Mouse (Mus musculus): ENCODE results near the gene Bco1. TPM values are rescaled to one million over a fixed set of nuclear protein-coding genes. Genes with fewer than 3 reads are reported as not detected.

Gene Bco1
- polyA plus RNA-seq, 1 experiment from 2014 or later: 0.24 TPM

GRCm38 (mm10) chr8:117159031-117159430 lies 63.4 kb downstream of the Bco1 start:
- WGBS: 64% methylated on average over 5 of the region's 5 CpGs
- Histone ChIP-seq H3K27me3 (no peaks in the 10 kb centered on the region), H3K27ac (no peak overlapping the region), H3K4me3 (replicated peaks) (peak overlapping the region; percentile 81), H3K4me1 (peaks cover 34% of the 10 kb centered on the region), H3K4me2 (peak overlapping the region; percentile 84), H3K9me3 (no peaks in the 10 kb centered on the region), H3K36me3 (replicated peaks) (no peaks in the 10 kb centered on the region), H3K9ac (peak overlapping the region; percentile 88; the same call in 1 of the 2 replicates)
- ATAC-seq (ENCODE audit: low FRiP score): no peak

DNA sequence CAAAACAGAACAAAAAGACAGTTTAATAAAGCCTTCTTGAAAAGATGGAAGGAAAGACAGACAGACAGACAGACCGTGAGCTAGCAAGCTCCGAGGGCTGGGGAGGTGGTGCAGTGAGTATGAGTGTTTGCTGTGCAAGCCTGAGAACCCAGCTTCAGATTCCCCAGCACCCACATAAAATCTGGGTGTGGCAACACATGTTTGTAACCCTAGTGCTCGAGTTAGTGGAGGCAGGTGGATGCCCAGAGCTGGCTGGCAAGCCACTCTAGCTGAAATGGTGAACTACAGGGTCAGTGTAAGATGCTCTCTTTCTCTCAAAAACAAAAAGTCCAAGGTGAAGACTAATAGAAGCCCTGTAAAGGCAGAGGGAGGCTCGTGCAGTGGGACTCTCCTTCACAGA lies 69.3 kb downstream of the Bco1 start:
- ATAC-seq (ENCODE audit: low FRiP score): no peak
- Histone ChIP-seq H3K4me3 (replicated peaks) (no peak overlapping the region), H3K27ac (no peak overlapping the region), H3K36me3 (replicated peaks) (no peaks in the 10 kb centered on the region), H3K4me1 (no peaks in the 10 kb centered on the region; the same call in 1 of the 2 replicates), H3K9ac (no peak overlapping the region), H3K27me3 (no peaks in the 10 kb centered on the region), H3K9me3 (no peaks in the 10 kb centered on the region), H3K4me2 (no peak overlapping the region)
- WGBS: 86% methylated on average over 4 of the region's 4 CpGs

DNA sequence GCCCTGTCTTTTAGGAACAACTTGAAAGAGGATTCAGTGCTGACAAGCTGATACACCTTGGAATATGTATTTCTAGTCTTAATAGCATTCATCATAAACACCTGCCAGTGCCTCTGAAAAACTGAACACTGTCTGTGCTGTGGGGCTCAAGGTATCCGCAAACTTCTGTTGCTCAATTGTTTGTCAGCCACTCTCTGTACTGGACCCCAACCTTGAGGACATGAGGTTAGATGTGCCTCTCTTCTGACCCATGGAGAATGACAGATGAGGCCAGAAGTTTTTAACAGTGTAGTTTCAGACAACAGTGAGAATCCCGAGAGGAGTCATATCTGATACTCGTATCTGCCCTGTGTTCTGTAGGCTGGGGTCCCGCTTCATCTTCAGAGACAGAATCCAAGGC lies 69.9 kb downstream of the Bco1 start:
- Histone ChIP-seq H3K4me2 (no peak overlapping the region), H3K27ac (no peak overlapping the region), H3K27me3 (no peaks in the 10 kb centered on the region), H3K36me3 (replicated peaks) (no peaks in the 10 kb centered on the region), H3K4me1 (no peaks in the 10 kb centered on the region), H3K9me3 (no peaks in the 10 kb centered on the region), H3K9ac (no peak overlapping the region), H3K4me3 (replicated peaks) (no peak overlapping the region)
- ATAC-seq (ENCODE audit: low FRiP score): no peak
- WGBS: 93% methylated on average over 4 of the region's 4 CpGs

GRCm38 (mm10) chr8:117166515-117166914 lies 70.9 kb downstream of the Bco1 start:
- no peak overlapping the region for H3K27ac ChIP-seq
- ATAC-seq (ENCODE audit: low FRiP score): no peak
- WGBS: 86% methylated on average over 2 of the region's 2 CpGs

DNA sequence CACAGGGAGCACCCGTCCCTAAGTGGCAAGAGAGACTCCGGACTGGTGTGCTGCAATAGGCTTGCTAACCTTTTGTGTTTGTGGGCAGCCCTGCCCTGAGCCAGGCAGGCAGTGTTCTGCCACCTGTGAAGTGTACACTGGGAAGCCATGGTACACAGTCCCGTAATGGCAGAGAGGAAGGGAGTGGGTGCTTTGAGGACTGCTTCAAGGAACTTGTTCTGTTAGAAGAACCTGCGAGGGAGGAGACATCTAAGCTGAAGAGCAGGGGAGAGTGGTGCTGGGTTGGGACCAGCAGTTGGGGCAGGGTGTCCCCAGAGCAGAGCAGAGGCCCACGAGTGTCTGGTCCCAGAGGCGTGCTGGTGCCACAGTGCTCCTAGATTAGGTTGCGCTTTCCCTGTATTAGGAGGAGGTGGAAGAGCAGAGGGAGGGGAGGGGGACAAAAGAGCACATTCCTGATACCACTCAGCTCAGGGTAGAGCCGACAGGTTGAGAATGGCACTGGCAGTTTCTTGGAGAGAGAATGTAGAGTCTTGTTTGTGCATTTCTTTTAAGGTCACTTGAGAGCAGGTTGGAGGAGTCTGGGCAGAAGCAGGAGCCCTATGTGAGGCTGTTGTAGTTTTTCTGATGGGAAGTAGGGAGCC lies 71.7 kb downstream of the Bco1 start:
- no peak overlapping the region for H3K4me3 ChIP-seq (replicated peaks)
- H3K4me2 ChIP-seq: no peak overlapping the region
- 77% methylated on average over 8 of the region's 8 CpGs for WGBS
- H3K27ac ChIP-seq: no peak overlapping the region
- H3K9ac ChIP-seq: no peak overlapping the region
- no peak for ATAC-seq (ENCODE audit: low FRiP score)
- no peaks in the 10 kb centered on the region for H3K4me1 ChIP-seq
- H3K36me3 ChIP-seq (replicated peaks): no peaks in the 10 kb centered on the region
- no peaks in the 10 kb centered on the region for H3K9me3 ChIP-seq
- no peaks in the 10 kb centered on the region for H3K27me3 ChIP-seq

More at GRCm38 (mm10) chr8:117166515-117166914, 70.9 kb downstream of the Bco1 start:
- no peak overlapping the region for H3K9ac ChIP-seq
- H3K4me1 ChIP-seq: no peaks in the 10 kb centered on the region
- no peak overlapping the region for H3K4me3 ChIP-seq (replicated peaks)
- no peaks in the 10 kb centered on the region for H3K36me3 ChIP-seq (replicated peaks)
- no peaks in the 10 kb centered on the region for H3K9me3 ChIP-seq
- H3K27me3 ChIP-seq: no peaks in the 10 kb centered on the region
- H3K4me2 ChIP-seq: no peak overlapping the region

GRCm38 (mm10) chr8:117168378-117168777 lies 72.7 kb downstream of the Bco1 start:
- Histone ChIP-seq H3K9ac (no peak overlapping the region), H3K27ac (no peak overlapping the region), H3K4me1 (no peaks in the 10 kb centered on the region), H3K27me3 (no peaks in the 10 kb centered on the region), H3K4me2 (no peak overlapping the region), H3K4me3 (replicated peaks) (no peak overlapping the region), H3K9me3 (no peaks in the 10 kb centered on the region), H3K36me3 (replicated peaks) (no peaks in the 10 kb centered on the region)
- WGBS: 92% methylated on average over 9 of the region's 9 CpGs
- ATAC-seq (ENCODE audit: low FRiP score): no peak

DNA sequence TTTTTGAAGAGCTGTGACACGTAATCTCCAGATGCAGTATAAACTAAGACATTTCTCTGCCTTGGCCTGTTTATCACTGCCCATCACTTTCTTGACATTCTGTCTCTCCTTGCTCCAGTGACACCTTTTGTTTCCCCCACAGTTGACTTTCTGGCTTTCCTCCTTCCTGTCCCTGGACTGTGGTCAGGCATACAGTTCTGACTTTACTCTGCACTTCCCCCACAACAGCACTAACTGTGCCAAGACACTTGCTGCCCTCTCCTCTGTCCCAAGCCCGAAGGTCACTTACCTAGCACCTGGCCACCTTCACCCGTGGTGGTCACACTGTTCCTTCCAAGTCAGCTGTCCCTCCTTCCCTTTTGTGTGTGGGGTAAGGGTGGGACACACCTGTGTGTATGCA lies 76.2 kb downstream of the Bco1 start:
- H3K27me3 ChIP-seq: no peaks in the 10 kb centered on the region
- H3K9me3 ChIP-seq: no peaks in the 10 kb centered on the region
- H3K4me1 ChIP-seq: no peaks in the 10 kb centered on the region
- no peak overlapping the region for H3K27ac ChIP-seq
- 86% methylated on average over 3 of the region's 3 CpGs for WGBS
- no peak overlapping the region for H3K9ac ChIP-seq
- peaks cover 4% of the 10 kb centered on the region for H3K36me3 ChIP-seq (replicated peaks)
- no peak overlapping the region for H3K4me3 ChIP-seq (replicated peaks)
- no peak overlapping the region for H3K4me2 ChIP-seq
- no peak for ATAC-seq (ENCODE audit: low FRiP score)

DNA sequence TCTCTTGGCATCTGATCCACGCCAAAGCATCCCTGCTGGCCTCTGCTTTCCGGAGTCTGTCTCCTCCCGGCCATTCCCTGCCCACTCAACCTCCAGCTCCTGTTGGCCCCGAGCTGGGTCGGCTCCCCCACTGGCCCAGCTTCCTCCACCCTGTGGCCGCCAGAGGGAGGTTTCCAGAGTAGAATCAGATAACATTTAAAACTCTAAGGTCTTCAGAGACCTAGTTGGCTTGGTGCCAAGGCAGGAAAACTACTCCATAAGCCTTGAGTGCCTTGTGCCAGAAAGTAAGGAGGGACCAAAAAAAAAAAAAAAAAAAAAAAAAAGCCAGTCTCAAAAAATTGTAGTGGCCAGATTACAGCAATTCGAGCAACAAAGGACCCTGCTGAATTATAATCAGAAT lies 77.2 kb downstream of the Bco1 start:
- ATAC-seq (ENCODE audit: low FRiP score): no peak
- Histone ChIP-seq H3K9me3 (no peaks in the 10 kb centered on the region), H3K4me3 (replicated peaks) (no peak overlapping the region), H3K36me3 (replicated peaks) (peaks cover 4% of the 10 kb centered on the region), H3K4me1 (no peaks in the 10 kb centered on the region), H3K4me2 (no peak overlapping the region; the same call in 1 of the 2 replicates), H3K9ac (no peak overlapping the region), H3K27me3 (no peaks in the 10 kb centered on the region), H3K27ac (no peak overlapping the region)
- 74% methylated on average over 7 of the region's 7 CpGs for WGBS

DNA sequence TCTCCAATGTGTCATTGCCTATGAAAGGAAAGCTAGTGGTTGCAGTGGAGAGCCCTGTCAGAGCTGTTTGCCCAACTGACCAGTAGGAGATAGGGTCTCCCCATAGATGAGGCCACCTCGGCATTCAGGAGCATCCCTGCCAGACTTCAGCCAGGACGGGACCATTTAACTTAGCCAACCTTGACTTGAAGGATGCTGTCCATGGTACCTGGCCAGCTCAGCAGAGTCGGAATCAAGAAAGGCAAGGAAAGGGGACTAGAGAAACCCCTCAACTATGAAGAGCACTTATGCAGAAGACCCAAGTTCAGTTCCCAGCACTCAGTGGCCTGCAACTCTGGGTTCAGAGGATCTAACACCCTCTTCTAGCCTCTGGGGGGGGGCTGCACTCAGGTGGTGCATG lies 78.0 kb downstream of the Bco1 start:
- 93% methylated on average over 3 of the region's 3 CpGs for whole genome bisulfite sequencing
- Histone ChIP-seq H3K9me3 (no peaks in the 10 kb centered on the region), H3K4me2 (no peak overlapping the region), H3K9ac (no peak overlapping the region), H3K36me3 (replicated peaks) (peaks cover 4% of the 10 kb centered on the region), H3K27ac (no peak overlapping the region), H3K4me3 (replicated peaks) (no peak overlapping the region), H3K4me1 (no peaks in the 10 kb centered on the region), H3K27me3 (no peaks in the 10 kb centered on the region)
- no peak for ATAC-seq (ENCODE audit: low FRiP score)

- 97% methylated on average over 5 of the region's 5 CpGs for WGBS
- Histone ChIP-seq H3K27ac (no peak overlapping the region), H3K36me3 (replicated peaks) (peaks cover 4% of the 10 kb centered on the region), H3K4me3 (replicated peaks) (no peak overlapping the region), H3K4me1 (no peaks in the 10 kb centered on the region), H3K4me2 (no peak overlapping the region), H3K27me3 (no peaks in the 10 kb centered on the region), H3K9me3 (no peaks in the 10 kb centered on the region), H3K9ac (no peak overlapping the region)
- ATAC-seq (ENCODE audit: low FRiP score): no peak
Observed at GRCm38 (mm10) chr8:117174536-117174935, 78.9 kb downstream of the Bco1 start.

DNA sequence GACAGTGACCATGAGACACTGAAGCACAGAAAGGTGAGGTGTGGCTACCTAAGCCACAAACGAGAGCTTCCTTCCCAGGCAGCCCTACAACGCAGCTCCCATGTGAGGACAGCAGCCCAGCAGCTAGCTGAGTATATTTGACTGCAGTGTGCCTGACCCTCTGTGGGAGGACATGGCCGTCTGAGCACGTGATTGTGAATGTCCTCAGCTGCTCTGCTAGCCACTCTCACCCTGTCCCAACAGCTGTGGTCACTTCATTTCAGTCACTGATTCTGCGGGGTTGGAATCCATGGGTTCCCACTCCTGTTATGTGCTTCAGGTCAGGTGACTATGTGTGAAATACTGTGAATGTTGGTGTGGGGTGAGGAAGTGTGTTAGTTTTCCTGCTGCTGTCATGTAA lies 80.7 kb downstream of the Bco1 start:
- peaks cover 4% of the 10 kb centered on the region for H3K36me3 ChIP-seq (replicated peaks)
- WGBS: 89% methylated on average over 5 of the region's 5 CpGs

GRCm38 (mm10) chr8:117177236-117177635 lies 81.6 kb downstream of the Bco1 start:
- no peak for ATAC-seq (ENCODE audit: low FRiP score)
- 87% methylated on average over 7 of the region's 7 CpGs for WGBS
- Histone ChIP-seq H3K4me1 (no peaks in the 10 kb centered on the region), H3K4me3 (replicated peaks) (no peak overlapping the region), H3K36me3 (replicated peaks) (peaks cover 4% of the 10 kb centered on the region), H3K9ac (no peak overlapping the region), H3K4me2 (no peak overlapping the region), H3K27me3 (no peaks in the 10 kb centered on the region), H3K9me3 (no peaks in the 10 kb centered on the region), H3K27ac (no peak overlapping the region)

More for the DNA sequence above, 80.7 kb downstream of the Bco1 start:
- Histone ChIP-seq H3K27ac (no peak overlapping the region), H3K4me1 (no peaks in the 10 kb centered on the region), H3K4me2 (no peak overlapping the region), H3K9me3 (no peaks in the 10 kb centered on the region), H3K9ac (no peak overlapping the region), H3K27me3 (no peaks in the 10 kb centered on the region), H3K4me3 (replicated peaks) (no peak overlapping the region)
- no peak for ATAC-seq (ENCODE audit: low FRiP score)

- no peaks in the 10 kb centered on the region for H3K9me3 ChIP-seq
- peaks cover 4% of the 10 kb centered on the region for H3K36me3 ChIP-seq (replicated peaks)
- no peak overlapping the region for H3K27ac ChIP-seq
- no peaks in the 10 kb centered on the region for H3K4me1 ChIP-seq
- H3K4me2 ChIP-seq: no peak overlapping the region
- no peak overlapping the region for H3K9ac ChIP-seq
- H3K4me3 ChIP-seq (replicated peaks): no peak overlapping the region
- no peak for ATAC-seq (ENCODE audit: low FRiP score)
- H3K27me3 ChIP-seq: no peaks in the 10 kb centered on the region
- WGBS: 86% methylated on average over 2 of the region's 2 CpGs
Observed at GRCm38 (mm10) chr8:117178039-117178438, 82.4 kb downstream of the Bco1 start.
